Mouse (Mus musculus) embryonic facial prominence, embryonic 13.5 days (tissue): Measurements from ENCODE around the gene Gbx1. TPM values are rescaled to one million over a fixed set of nuclear protein-coding genes. Genes with fewer than 3 reads are reported as not detected.
"Not testable (repeated sequence)": the region's sequence is repeated elsewhere in the genome, so short reads cannot be mapped to it uniquely, and the experiment has no call there.

Experiments
- ATAC-seq: fragments of 200-750 bp; cut with Nextera tagmentation; 2 replicates; pipeline ENCODE4 v1.8.0; 2017; ENCODE audit warnings: low read depth; ENCODE audit not compliant: insufficient number of reproducible peaks, insufficient read depth, low FRiP score, low TSS enrichment
- H3K27ac ChIP-seq: fragments of 300-500 bp; sonication (generic); 2 replicates; pipeline ENCODE4 v1.5.1; 2015; ENCODE audit warnings: moderate library complexity, mild to moderate bottlenecking, inconsistent platforms
- H3K27me3 ChIP-seq: fragments of 300-500 bp; sonication (generic); 2 replicates; pipeline ENCODE4 v1.6.1; 2015; ENCODE audit warnings: mild to moderate bottlenecking, inconsistent platforms
- H3K36me3 ChIP-seq: fragments of 300-500 bp; sonication (generic); 2 replicates; pipeline ENCODE4 v1.6.1; 2015; ENCODE audit warnings: mild to moderate bottlenecking, inconsistent platforms
- H3K4me1 ChIP-seq: fragments of 300-500 bp; sonication (generic); 2 replicates; pipeline ENCODE4 v1.6.1; 2015; ENCODE audit warnings: inconsistent platforms
- H3K4me2 ChIP-seq: fragments of 300-500 bp; sonication (generic); 2 replicates; pipeline ENCODE4 v1.6.1; 2015; ENCODE audit warnings: moderate library complexity, mild to moderate bottlenecking, inconsistent platforms
- H3K4me3 ChIP-seq: fragments of 300-500 bp; sonication (generic); 2 replicates; pipeline ENCODE4 v1.5.1; 2015; ENCODE audit warnings: mild to moderate bottlenecking, inconsistent platforms
- H3K9ac ChIP-seq: fragments of 300-500 bp; sonication (generic); 2 replicates; pipeline ENCODE4 v1.6.1; 2015; ENCODE audit warnings: mild to moderate bottlenecking, inconsistent platforms
- H3K9me3 ChIP-seq: fragments of 300-500 bp; sonication (generic); 2 replicates; pipeline ENCODE4 v1.6.1; 2016; ENCODE audit warnings: inconsistent platforms
- WGBS: fragments of 180-500 bp; shearing (Covaris S2); methylation state at CpG from one replicate; pipeline ENCODE4 v1.1.7; 2015; ENCODE audit warnings: mixed read lengths; 5-methylcytosine and 5-hydroxymethylcytosine counted together
- polyA plus RNA-seq: library from polyadenylated mRNA; unstranded; fragments of >200 nt; fragmentation: Nextera tagmentation; extraction: Ambion mirVana; gene quantifications from 2 replicates; pipeline ENCODE4 v1.2.1, GENCODE M21; 2015

Gbx1 gene
- 0.11 TPM in 1 of 2 replicates, not detected in the other for polyA plus RNA-seq

GRCm38 (mm10) chr5:24526889-24527230 lies at the start of gene Gbx1:
Gene Gbx1, minus strand, starts transcription at chr5:24527202.
- H3K27ac ChIP-seq, result no peak within 1 kb of the TSS
- H3K4me1 ChIP-seq, result peaks cover 21% of the 10 kb centered on the region
- H3K27me3 ChIP-seq, result peaks cover 97% of the 10 kb centered on the region
- H3K36me3 ChIP-seq, result no peaks in the 10 kb centered on the region
- peak within 1 kb of the TSS; percentile 46 for H3K4me3 ChIP-seq
- WGBS, result under 1% methylated on average over 39 of the region's 49 CpGs
- H3K4me2 ChIP-seq, result peak within 1 kb of the TSS; percentile 76
- ATAC-seq, result no peak
- no peaks in the 10 kb centered on the region for H3K9me3 ChIP-seq
- H3K9ac ChIP-seq, result peak within 1 kb of the TSS; percentile 44; the same call in 1 of the 2 replicates

GRCm38 (mm10) chr5:24576801-24577182 lies 49.8 kb upstream of the Gbx1 start:
- Histone ChIP-seq H3K4me1 (peaks cover 14% of the 10 kb centered on the region), H3K36me3 (peaks cover 35% of the 10 kb centered on the region), H3K9me3 (no peaks in the 10 kb centered on the region), H3K4me2 (peak overlapping the region; percentile 81), H3K27me3 (no peaks in the 10 kb centered on the region), H3K27ac (peak overlapping the region; percentile 69), H3K4me3 (peak overlapping the region; percentile 82), H3K9ac (peak overlapping the region; percentile 88)
- ATAC-seq, result peak; percentile 6; the same call in 1 of the 2 replicates
- WGBS, result under 1% methylated on average over 32 of the region's 32 CpGs

GRCm38 (mm10) chr5:24575948-24576347 lies 48.9 kb upstream of the Gbx1 start:
- no peaks in the 10 kb centered on the region for H3K27me3 ChIP-seq
- WGBS, result 90% methylated on average over 1 of the region's 1 CpGs
- H3K4me1 ChIP-seq, result peaks cover 14% of the 10 kb centered on the region
- peak overlapping the region; percentile 88; the same call in 1 of the 2 replicates for H3K9ac ChIP-seq
- H3K4me2 ChIP-seq, result peak overlapping the region; percentile 81
- H3K9me3 ChIP-seq, result no peaks in the 10 kb centered on the region
- H3K27ac ChIP-seq, result no peak overlapping the region
- peak overlapping the region; percentile 82 for H3K4me3 ChIP-seq
- peaks cover 44% of the 10 kb centered on the region for H3K36me3 ChIP-seq
- no peak for ATAC-seq

GRCm38 (mm10) chr5:24556709-24557108 lies 29.7 kb upstream of the Gbx1 start, which contains the start of gene 4931409K22Rik:
Gene 4931409K22Rik, minus strand, starts transcription at chr5:24556809.
- WGBS, result 71% methylated on average over 2 of the region's 2 CpGs
- H3K27ac ChIP-seq, result no peak within 1 kb of the TSS

GRCm38 (mm10) chr5:24555335-24555734 lies 28.3 kb upstream of the Gbx1 start:
- H3K36me3 ChIP-seq, ATAC-seq: not testable (repeated sequence)
- 91% methylated on average over 7 of the region's 7 CpGs for WGBS

More at GRCm38 (mm10) chr5:24556709-24557108, 29.7 kb upstream of the Gbx1 start, which contains the start of gene 4931409K22Rik:
- Histone ChIP-seq H3K4me3 (no peak within 1 kb of the TSS), H3K9ac (no peak within 1 kb of the TSS), H3K36me3 (no peaks in the 10 kb centered on the region), H3K4me1 (peaks cover 16% of the 10 kb centered on the region), H3K9me3 (no peaks in the 10 kb centered on the region), H3K27me3 (peaks cover 12% of the 10 kb centered on the region), H3K4me2 (no peak within 1 kb of the TSS)
- no peak for ATAC-seq

GRCm38 (mm10) chr5:24553621-24554244 lies 26.7 kb upstream of the Gbx1 start:
- H3K27me3 ChIP-seq, result peaks cover 30% of the 10 kb centered on the region
- no peaks in the 10 kb centered on the region for H3K9me3 ChIP-seq
- peaks cover 29% of the 10 kb centered on the region for H3K4me1 ChIP-seq
- H3K4me2 ChIP-seq, result no peak overlapping the region
- H3K9ac ChIP-seq, result no peak overlapping the region
- H3K27ac ChIP-seq, result no peak overlapping the region
- no peak overlapping the region for H3K4me3 ChIP-seq
- no peaks in the 10 kb centered on the region for H3K36me3 ChIP-seq
- WGBS, result 35% methylated on average over 5 of the region's 5 CpGs
- ATAC-seq, result no peak

More at GRCm38 (mm10) chr5:24555335-24555734, 28.3 kb upstream of the Gbx1 start:
- peaks cover 18% of the 10 kb centered on the region for H3K27me3 ChIP-seq
- H3K4me1 ChIP-seq, result peaks cover 29% of the 10 kb centered on the region
- not testable (repeated sequence) for H3K9ac ChIP-seq, H3K4me2 ChIP-seq, H3K9me3 ChIP-seq, H3K27ac ChIP-seq, H3K4me3 ChIP-seq

GRCm38 (mm10) chr5:24551317-24551688 lies 24.3 kb upstream of the Gbx1 start:
- peak overlapping the region; percentile 27; the same call in 1 of the 2 replicates for H3K9ac ChIP-seq
- peaks cover 33% of the 10 kb centered on the region for H3K27me3 ChIP-seq
- no peak overlapping the region for H3K27ac ChIP-seq
- no peaks in the 10 kb centered on the region for H3K36me3 ChIP-seq
- no peak for ATAC-seq
- 54% methylated on average over 2 of the region's 2 CpGs for WGBS
- peaks cover 29% of the 10 kb centered on the region for H3K4me1 ChIP-seq
- H3K9me3 ChIP-seq, result no peaks in the 10 kb centered on the region
- H3K4me3 ChIP-seq, result no peak overlapping the region
- peak overlapping the region; percentile 53 for H3K4me2 ChIP-seq

- Histone ChIP-seq H3K4me2 (peak overlapping the region; percentile 53), H3K9ac (peak overlapping the region; percentile 27; the same call in 1 of the 2 replicates), H3K4me3 (no peak overlapping the region), H3K9me3 (no peaks in the 10 kb centered on the region), H3K4me1 (peaks cover 29% of the 10 kb centered on the region), H3K27ac (no peak overlapping the region), H3K27me3 (peaks cover 33% of the 10 kb centered on the region), H3K36me3 (no peaks in the 10 kb centered on the region)
- WGBS, result 24% methylated on average over 26 of the region's 26 CpGs
- peak; percentile 28; the same call in 1 of the 2 replicates for ATAC-seq
These were observed 23.8 kb upstream of the Gbx1 start for GRCm38 (mm10) chr5:24550598-24551316.

GRCm38 (mm10) chr5:24542643-24543042 lies 15.6 kb upstream of the Gbx1 start:
- Histone ChIP-seq H3K9ac (no peak overlapping the region), H3K27ac (no peak overlapping the region), H3K9me3 (no peaks in the 10 kb centered on the region), H3K27me3 (no peaks in the 10 kb centered on the region), H3K36me3 (no peaks in the 10 kb centered on the region), H3K4me3 (no peak overlapping the region), H3K4me2 (no peak overlapping the region), H3K4me1 (peaks cover 16% of the 10 kb centered on the region)
- no peak for ATAC-seq
- WGBS, result 78% methylated on average over 7 of the region's 7 CpGs

GRCm38 (mm10) chr5:24541144-24541569 lies 14.2 kb upstream of the Gbx1 start:
- no peaks in the 10 kb centered on the region for H3K36me3 ChIP-seq
- no peaks in the 10 kb centered on the region for H3K27me3 ChIP-seq
- peak overlapping the region; percentile 49 for H3K4me2 ChIP-seq
- no peak overlapping the region; the same call in 1 of the 2 replicates for H3K9ac ChIP-seq
- WGBS, result 13% methylated on average over 6 of the region's 6 CpGs
- H3K4me1 ChIP-seq, result peaks cover 16% of the 10 kb centered on the region
- H3K9me3 ChIP-seq, result no peaks in the 10 kb centered on the region
- ATAC-seq, result no peak
- H3K4me3 ChIP-seq, result no peak overlapping the region
- H3K27ac ChIP-seq, result no peak overlapping the region

GRCm38 (mm10) chr5:24540387-24541143 lies 13.6 kb upstream of the Gbx1 start, which contains the start of gene Asb10:
Gene Asb10, minus strand, starts transcription at chr5:24540978.
- Histone ChIP-seq H3K9me3 (no peaks in the 10 kb centered on the region), H3K36me3 (no peaks in the 10 kb centered on the region), H3K27ac (no peak within 1 kb of the TSS), H3K4me3 (peak within 1 kb of the TSS; percentile 9; the same call in 1 of the 2 replicates), H3K9ac (peak within 1 kb of the TSS; percentile 21; the same call in 1 of the 2 replicates), H3K4me2 (peak within 1 kb of the TSS; percentile 49), H3K27me3 (0 out of 2 replicates have a peak, but pooled peaks cover 3% of the 10 kb centered on the region), H3K4me1 (peaks cover 16% of the 10 kb centered on the region)
- ATAC-seq, result no peak
- WGBS, result 27% methylated on average over 14 of the region's 14 CpGs
